Mouse (Mus musculus): ENCODE measurements at regions not wholly inside any gene's neighbourhood (a gene's known extent, or its start where the extent isn't known, plus 50 kb on each side); places are given as distances from the start of the nearest gene placed in this dataset.

DNA sequence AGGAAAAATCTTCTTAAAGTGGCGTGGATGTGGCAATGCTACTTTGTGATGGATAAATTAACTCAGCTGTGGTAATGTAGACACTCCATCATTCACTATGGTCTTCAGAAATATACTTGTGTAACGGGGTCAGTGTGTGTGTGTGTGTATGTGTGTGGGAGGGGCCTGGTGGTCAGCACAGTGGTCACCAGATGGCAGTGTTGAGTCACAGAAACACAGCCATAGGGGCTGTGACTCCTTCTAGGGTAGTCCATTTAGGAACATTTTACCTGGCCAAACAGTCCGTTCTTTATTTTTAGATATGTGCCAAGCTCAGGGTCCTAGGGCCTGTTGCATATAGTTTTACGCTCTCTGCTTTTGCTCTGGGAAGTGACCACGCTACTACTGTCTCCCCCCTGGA lies 96.3 kb upstream of the Mphosph6 start:
- peak in 1 of 2 experiments; percentile 59 for DNase-seq (ENCODE audit: low spot score in 2 of 2)

DNA sequence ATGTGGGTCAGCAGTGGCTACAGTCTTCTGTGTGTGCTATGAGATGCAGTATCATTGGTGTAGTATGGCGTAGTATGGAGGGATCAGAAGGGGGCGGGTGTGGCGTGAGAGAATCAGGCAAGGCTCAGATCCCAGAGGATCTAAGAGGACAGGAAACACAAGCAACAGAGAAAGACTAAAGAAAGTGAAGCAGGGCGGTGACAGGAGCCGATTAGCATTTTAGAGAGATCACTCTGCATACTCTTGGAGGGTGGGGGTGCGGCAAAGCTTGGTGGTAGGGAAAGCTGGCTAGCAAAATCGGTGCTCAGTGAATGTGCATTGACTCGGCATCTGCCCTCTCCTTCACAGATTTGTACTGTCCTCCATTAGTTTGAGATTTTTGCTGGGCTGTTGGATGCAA lies 93.1 kb upstream of the Mphosph6 start:
- DNase-seq (ENCODE audit: low spot score in 2 of 2) = no peak

DNA sequence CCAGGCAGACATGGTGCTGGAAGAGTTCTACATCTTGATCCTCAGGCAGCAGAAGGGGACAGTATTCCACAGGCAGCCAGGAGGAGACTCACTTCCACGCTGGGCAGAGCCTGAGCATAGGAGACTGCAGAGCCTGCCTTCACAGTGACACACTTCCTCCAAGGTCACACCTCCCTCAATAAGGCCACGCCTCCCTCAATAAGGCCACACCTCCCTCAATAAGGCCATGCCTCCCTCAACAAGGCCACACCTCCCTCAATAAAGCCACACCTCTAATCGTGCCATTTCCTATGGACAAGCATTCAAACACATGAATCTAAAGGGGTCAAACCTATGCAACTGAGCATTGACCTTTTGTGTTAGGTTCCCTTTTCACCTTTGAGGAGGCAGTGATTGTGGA lies 88.5 kb upstream of the Mphosph6 start:
- no peak for DNase-seq (ENCODE audit: low spot score in 2 of 2)

DNA sequence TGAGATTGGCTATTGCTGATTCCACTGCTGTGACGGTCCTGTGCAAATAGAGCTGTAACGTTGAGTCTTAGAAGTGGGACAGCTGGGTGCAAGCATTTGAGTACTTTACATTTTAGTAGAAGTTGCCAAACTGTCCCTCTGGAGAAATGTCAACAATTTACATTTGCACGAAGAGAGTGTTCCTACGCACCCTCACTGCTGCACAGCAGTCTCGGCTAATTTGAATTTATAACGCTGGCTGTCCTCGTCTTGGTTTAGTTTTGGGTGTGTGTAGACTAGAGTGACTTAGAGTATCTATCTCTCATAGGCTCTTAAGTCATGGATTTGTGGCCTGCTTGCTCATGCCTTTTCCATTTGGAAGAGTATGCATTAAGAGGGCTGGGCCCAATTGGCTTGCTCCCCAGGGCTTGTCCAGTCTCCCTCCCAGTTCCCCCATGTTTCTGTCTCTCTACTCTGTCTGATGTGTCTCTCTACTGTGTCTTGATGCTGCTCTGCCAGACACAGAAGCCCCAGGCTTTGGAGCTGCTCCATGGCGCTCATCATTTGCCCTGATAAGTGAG lies 79.8 kb upstream of the Mphosph6 start:
- DNase-seq (ENCODE audit: low spot score in 2 of 2) = no peak

DNA sequence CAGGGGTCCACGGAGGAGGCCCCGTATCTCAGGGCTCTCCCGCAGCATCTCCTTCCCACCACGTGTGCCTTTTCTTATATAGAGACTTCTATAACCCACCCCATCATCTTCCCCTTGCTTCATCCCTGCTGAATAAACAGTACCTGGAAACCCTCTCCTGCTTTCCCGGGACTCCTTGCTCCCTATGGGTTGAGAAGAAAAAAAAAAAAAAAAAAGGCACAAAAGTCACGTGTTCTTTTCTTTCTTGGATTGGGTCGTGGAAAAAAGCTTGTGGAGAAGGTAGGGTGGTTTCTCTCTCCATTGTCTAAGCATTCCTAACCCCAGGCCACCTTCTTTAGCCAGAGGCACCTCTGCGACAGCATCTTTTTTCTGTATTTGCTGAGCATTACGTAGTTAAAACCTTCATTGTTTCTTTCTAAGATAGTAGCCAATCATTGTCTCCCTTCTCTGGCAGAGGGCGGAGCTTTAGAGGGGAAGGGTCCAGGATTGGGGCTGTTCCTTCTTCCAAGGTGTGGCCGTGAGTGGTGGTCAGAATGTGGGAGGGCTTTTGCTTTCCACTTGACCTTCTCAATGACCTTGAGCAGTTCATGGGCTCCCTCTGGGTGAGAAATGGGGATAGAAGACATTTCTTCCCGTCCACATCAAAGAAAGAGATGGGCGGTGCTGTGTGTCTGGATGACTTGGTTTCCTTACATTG lies 78.7 kb upstream of the Mphosph6 start:
- DNase-seq (ENCODE audit: low spot score in 2 of 2) = no peak

DNA sequence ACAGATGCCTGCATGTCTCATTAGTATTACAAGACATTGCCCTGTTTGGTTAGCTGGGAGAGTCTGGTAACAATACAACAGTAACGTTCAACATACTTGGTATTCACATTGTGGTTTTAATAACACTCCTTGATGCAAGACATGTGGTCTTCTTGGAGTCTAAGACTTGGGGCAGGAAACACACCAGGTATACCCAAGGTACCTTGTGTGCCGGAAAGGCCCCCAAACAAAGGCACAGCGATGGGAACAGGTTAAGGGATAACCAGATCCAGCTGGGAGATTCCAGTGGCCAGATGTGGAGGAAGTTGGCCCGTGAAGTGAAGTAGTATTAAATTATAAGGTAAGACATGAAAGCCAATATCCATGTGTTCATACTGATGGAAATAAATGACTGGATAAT lies 71.9 kb upstream of the Mphosph6 start:
- no peak for DNase-seq (ENCODE audit: low spot score in 2 of 2)

DNA sequence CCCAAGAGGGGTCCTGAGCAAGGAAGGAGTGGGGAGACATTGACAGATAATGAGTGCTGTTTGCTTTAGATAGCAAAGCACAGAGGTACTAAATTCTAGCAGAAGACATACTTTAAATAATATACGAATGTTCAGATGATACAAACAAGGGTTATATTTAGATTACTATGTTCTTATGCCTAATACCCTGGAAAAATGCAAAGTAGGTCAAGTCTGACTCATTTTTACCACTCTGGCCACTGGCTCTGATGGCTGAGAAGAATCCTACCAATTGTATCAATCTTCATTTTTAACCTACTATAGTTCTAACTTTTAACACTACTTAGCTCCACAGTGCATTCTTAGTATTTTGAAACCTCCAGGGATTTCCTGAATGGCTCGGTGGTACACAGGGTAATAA lies 65.4 kb upstream of the Mphosph6 start:
- DNase-seq (ENCODE audit: low spot score in 2 of 2) = no peak

DNA sequence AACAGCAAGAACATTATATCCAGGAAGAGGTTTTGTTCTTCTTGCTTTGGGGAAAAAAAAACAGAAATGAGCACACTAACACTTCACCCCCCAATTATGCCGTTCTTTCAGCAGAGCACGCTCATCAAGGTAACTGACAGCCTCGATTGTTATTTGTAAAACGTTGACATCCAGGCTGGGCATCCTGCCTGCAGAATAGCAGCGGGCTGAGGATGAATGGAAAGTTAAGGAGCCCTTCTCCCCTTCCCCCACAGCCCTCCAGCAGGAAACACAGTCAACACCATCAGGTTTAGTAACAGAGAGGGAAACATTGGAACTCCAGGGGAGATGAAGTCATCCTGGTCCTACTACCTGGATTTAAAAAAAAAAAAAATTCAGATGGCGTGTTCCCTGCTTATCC lies 63.3 kb upstream of the Mphosph6 start:
- no peak for DNase-seq (ENCODE audit: low spot score in 2 of 2)

DNA sequence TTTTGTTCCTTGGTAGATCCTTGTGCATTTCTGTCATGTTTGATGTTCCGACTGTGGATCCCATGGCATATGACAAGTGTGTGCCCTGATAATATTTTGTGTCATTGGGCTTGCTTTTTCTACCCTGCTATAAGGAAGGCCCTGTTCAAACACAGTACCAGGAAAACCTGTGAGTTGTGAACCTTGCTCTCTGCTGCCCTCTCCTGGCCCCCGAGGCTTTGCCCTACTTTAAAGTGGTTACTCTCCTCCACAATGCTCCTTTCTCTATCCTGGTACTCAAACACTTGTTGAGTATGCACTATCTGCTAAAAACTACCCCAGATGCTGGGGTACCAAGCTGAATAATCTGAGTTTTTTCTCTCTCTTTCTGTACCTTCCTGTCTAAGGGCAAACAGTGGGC lies 62.1 kb upstream of the Mphosph6 start:
- DNase-seq (ENCODE audit: low spot score in 2 of 2) = peak; percentile 28 to 54

DNA sequence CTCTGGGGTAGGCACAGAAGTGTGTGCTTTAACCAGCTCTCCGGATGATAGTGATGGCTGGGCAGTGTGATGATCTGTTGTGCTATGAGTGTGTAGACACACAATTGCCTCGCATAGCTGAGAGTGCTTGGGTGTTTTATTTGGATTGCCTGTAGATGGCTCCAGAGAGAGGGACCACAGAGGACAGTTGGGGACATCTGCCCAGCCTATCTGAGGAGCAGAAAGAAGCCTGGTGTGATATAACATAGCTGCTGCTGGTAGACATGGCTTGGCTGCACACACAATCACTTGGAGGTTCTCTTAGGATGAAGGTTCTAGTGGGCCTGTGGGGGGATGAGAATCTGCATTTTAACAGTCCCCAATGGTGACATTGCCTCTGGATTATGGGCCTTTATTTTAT lies 60.6 kb upstream of the Mphosph6 start:
- no peak for DNase-seq (ENCODE audit: low spot score in 2 of 2)

DNA sequence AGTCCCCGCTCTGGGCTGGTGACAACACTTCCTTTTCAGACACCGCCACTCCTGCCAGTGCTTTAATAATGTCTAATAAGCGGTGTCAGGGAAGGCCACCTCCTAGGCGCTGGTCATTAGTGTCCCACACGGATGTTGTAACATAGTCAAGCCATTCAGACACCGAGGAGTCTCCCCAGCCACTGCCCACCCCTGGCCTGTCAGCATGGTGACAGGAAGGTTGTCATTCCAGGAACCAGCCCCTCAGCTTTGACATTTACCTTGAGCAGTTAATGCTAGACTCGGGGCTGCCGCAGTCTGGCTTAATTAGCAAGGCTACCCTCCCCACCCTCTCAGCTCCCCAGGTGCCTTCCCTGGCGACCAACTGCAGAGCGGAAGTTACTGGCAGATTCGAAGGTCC lies 58.0 kb upstream of the Mphosph6 start:
- DNase-seq (ENCODE audit: low spot score in 2 of 2) = no peak

DNA sequence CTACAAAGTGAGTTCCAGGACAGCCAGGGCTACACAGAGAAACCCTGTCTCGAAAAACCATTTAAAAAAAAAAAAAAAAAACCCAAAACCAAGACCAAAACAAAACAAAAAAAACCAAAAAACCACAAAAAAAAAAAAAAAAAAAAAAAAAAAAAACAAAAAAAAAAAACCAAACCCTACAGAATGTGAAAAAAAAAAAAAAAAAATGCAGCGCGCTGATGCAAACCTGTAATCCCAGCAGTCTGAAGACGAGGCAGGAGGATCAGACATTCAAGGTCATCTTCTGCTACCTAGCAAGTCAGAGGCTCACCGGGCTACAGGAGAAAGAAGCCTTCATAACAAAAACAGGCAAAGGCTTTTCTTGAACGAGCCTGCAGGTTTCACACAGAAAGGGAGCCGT lies 57.4 kb upstream of the Mphosph6 start:
- no peak for DNase-seq (ENCODE audit: low spot score in 2 of 2)

DNA sequence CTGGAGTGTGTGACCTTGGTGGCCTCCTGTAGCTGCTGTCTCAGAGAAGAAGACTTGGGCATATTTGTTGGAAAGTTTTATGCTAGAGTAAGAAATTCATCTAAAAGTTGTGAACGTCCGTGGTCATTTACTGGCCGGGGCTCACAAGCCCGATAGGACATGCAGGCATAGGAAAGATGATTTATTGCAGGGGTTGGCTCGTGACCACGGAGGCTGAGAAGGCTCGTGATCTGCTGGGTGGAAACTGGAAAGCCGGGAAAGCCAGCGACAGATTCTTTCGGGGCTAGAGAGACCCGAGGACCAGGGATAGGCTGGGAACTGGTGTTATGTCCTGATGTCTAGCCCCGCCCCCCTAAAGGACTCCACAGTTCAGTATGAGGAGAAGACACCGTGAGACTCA lies 54.4 kb upstream of the Mphosph6 start:
- no peak for DNase-seq (ENCODE audit: low spot score in 2 of 2)

DNA sequence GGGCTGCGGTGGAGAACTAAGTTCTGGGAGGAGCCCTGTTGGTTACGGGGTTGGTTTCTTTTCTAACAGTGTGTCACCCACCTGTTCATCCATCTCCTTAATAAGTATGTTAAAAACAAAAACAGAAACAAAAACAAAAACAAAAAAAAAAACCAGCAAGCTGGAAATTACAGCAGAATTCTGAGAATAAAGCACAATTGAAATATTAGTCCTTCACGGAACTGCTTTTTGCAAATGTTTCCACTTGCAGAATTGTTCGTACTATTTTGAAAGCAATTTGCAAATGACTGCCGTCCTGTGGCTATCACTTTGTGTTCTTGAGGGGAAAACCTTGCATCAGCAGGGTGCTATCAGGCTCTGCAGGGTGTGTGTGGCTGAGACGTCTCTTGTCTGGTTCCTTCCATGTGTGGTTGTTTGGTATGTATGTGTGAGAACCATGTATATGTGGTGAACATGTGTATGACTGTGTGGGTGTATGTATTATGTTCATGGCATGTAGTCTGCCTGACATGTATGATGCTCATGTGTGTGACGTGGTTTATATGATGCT lies 53.3 kb upstream of the Mphosph6 start:
- DNase-seq (ENCODE audit: low spot score in 2 of 2) = no peak

DNA sequence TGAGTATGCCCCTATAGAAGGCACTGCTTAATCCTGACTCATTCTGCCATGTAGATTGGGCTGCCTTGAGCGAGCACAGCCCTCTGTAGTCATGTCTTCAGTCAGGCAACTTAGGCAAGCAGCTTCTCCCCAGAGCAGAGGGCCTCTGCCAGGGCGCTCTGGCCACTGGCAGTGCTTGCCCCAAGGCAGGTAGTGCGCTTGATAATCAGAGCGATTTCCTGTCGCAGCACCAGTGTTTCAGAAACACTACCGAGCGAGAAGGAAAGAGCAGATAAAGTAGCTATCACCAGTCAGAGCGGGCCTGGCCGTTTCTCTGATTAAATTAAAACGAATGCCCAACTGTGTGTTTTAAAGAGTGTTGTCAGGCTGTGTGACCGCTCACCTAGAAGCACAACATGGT lies 52.6 kb upstream of the Mphosph6 start:
- DNase-seq (ENCODE audit: low spot score in 2 of 2) = no peak

DNA sequence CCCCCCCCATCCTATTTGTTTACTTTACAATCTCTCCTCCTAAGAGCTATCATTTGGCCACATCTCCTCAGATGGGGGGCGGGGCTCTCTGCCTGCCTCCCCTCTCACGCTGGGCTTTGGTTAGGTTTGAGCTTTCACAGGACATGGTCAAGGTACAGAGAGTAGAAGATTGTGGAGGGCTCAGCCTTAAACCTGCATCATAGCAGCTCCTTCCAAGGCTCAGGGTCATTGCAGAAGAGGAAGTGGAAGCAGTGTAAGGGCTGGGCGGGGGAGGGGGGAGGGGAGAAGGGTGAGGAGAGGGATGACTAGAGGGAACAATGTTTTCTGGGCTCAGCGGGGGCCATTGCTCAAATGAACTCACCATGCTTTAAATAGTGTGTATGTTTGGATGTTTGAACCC lies 51.7 kb upstream of the Mphosph6 start:
- no peak for DNase-seq (ENCODE audit: low spot score in 2 of 2)

DNA sequence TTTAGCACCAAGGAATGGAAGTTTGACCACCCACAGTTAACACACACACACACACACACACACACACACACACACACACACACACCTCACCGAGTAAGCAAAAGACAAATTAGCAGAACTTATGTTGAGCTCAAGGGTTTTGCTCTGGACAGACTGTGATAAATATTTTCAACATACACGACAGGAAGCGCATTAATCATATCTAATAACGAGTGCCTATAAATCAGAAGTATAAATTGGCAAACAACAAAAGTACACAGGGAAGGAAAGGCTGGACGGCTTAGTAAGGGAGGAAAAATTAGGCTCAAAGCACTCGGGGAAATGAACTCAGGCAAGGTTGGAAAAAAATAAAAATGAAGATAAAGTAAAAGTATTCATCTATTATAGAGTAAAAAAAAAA lies 50.8 kb upstream of the Mphosph6 start:
- DNase-seq (ENCODE audit: low spot score in 2 of 2) = no peak

Measured in cerebellum, postnatal 4 days (tissue).